9 mouse cellular contexts compared by ENCODE assay signal in genomic region chr2:117450172-117450865, GRCm38 (mm10).
A peak's percentile ranks its signal among the peaks of the same experiment; 100 is the strongest.
DNase-seq lines count a peak whose midpoint lies in the region; ATAC-seq and TF ChIP-seq lines count a peak whose summit lies in the region.
"Had no signal": no experiment of that assay in that cellular context is flagged by ENCODE, and none has a peak within 500 bp of the region (broad histone marks: within the 10 kb centered on the region; RNA-seq: fewer than 3 reads in every experiment).

No protein-coding gene starts in this region.

- H3K9ac ChIP-seq in limb, embryonic 11.5 days (ENCODE audit: low read length), result no peak overlapping the region
- no peak overlapping the region for H3K9ac ChIP-seq in midbrain, embryonic 13.5 days (replicated peaks)
- H3K9ac ChIP-seq: lung, embryonic 15.5 days had no signal

- in situ Hi-C loops in Patski (cut with MboI; ENCODE audit: low pct_unique_long_range_greater_than_20kb), result no loop called here

- POLR2A ChIA-PET in Patski (lab: Charles Lee), result interaction anchor here (0.5 to 0.6 kb wide), 3 partner anchors 169 to 594 kb away, joined by 3 to 4 read pairs (median 4); partner anchors contain the start of gene Fam98b

- H3K36me3 ChIP-seq in limb, embryonic 11.5 days (ENCODE audit: control insufficient read depth, insufficient read depth, low read length), result no peaks in the 10 kb centered on the region
- no peaks in the 10 kb centered on the region for H3K36me3 ChIP-seq in limb, embryonic 10.5 days
- H3K36me3 ChIP-seq in forebrain, embryonic 10.5 days (replicated peaks), result no peaks in the 10 kb centered on the region
- H3K36me3 ChIP-seq in midbrain, embryonic 13.5 days, result no peaks in the 10 kb centered on the region
- H3K36me3 ChIP-seq: lung, embryonic 15.5 days had no signal

- CTCF ChIA-PET in Patski (lab: Charles Lee), result interaction anchor here (0.7 to 1.4 kb wide), 8 partner anchors 10 to 985 kb away, joined by 3 to 5 read pairs (median 3); no protein-coding TSS in a partner anchor

- no peaks in the 10 kb centered on the region for H3K4me1 ChIP-seq in limb, embryonic 11.5 days (ENCODE audit: control insufficient read depth, insufficient read depth, low read length)
- H3K4me1 ChIP-seq in limb, embryonic 10.5 days, result no peaks in the 10 kb centered on the region
- H3K4me1 ChIP-seq in forebrain, embryonic 10.5 days, result no peaks in the 10 kb centered on the region; the same call in 1 of the 2 replicates
- H3K4me1 ChIP-seq in midbrain, embryonic 13.5 days (replicated peaks), result no peaks in the 10 kb centered on the region
- H3K4me1 ChIP-seq: lung, embryonic 15.5 days had no signal

- H3K4me3 ChIP-seq in limb, embryonic 11.5 days (ENCODE audit: low read depth, low read length), result no peak overlapping the region
- no peak overlapping the region for H3K4me3 ChIP-seq in limb, embryonic 10.5 days
- no peak overlapping the region for H3K4me3 ChIP-seq in forebrain, embryonic 10.5 days
- no peak overlapping the region for H3K4me3 ChIP-seq in midbrain, embryonic 13.5 days (replicated peaks)
- H3K4me3 ChIP-seq: lung, embryonic 15.5 days had no signal

- peak; percentile 77 for TF ChIP-seq CTCF in Patski (IDR thresholded peaks at IDR 0.05)

- ATAC-seq in limb, embryonic 11.5 days (ENCODE audit: insufficient number of reproducible peaks, low FRiP score, low TSS enrichment, low read depth), result no peak
- ATAC-seq in Patski, result no peak
- peak; percentile 87 for ATAC-seq in midbrain, embryonic 13.5 days

- H3K4me2 ChIP-seq in limb, embryonic 11.5 days (ENCODE audit: low read depth, severe bottlenecking), result no peak overlapping the region
- no peak overlapping the region for H3K4me2 ChIP-seq in midbrain, embryonic 13.5 days (replicated peaks)
- H3K4me2 ChIP-seq: lung, embryonic 15.5 days had no signal

- DNase-seq in limb, embryonic 11.5 days (ENCODE audit: low spot score), result peak; percentile 44
- no peak for DNase-seq in limb, embryonic 10.5 days (ENCODE audit: low spot score)
- no peak for DNase-seq in Patski (ENCODE audit: low read depth, low spot score)
- peak; percentile 19 for DNase-seq in forebrain, embryonic 10.5 days (ENCODE audit: extremely low spot score, low spot score)
- peak; percentile 32 to 69 for DNase-seq in kidney, postnatal 36 days
- peak; percentile 83 for DNase-seq in thymus, postnatal 14 days
- no peak for DNase-seq in heart, adult 8-10 months (ENCODE audit: low spot score)

- no peak overlapping the region for H3K27ac ChIP-seq in limb, embryonic 11.5 days (replicated peaks; ENCODE audit: low read depth, low read length)
- no peak overlapping the region for H3K27ac ChIP-seq in limb, embryonic 10.5 days
- no peak overlapping the region for H3K27ac ChIP-seq in forebrain, embryonic 10.5 days
- H3K27ac ChIP-seq in midbrain, embryonic 13.5 days, result no peak overlapping the region
- H3K27ac ChIP-seq: lung, embryonic 15.5 days had no signal

- no peaks in the 10 kb centered on the region for H3K9me3 ChIP-seq in limb, embryonic 11.5 days (ENCODE audit: control insufficient read depth, low read length)
- no peaks in the 10 kb centered on the region for H3K9me3 ChIP-seq in limb, embryonic 10.5 days (replicated peaks)
- no peaks in the 10 kb centered on the region for H3K9me3 ChIP-seq in forebrain, embryonic 10.5 days
- no peaks in the 10 kb centered on the region for H3K9me3 ChIP-seq in midbrain, embryonic 13.5 days
- H3K9me3 ChIP-seq: lung, embryonic 15.5 days had no signal

- H3K27me3 ChIP-seq in limb, embryonic 11.5 days (ENCODE audit: control insufficient read depth, insufficient read depth, low read length), result no peaks in the 10 kb centered on the region
- H3K27me3 ChIP-seq in limb, embryonic 10.5 days (ENCODE audit: low read depth, poor library complexity, severe bottlenecking), result no peaks in the 10 kb centered on the region
- no peaks in the 10 kb centered on the region for H3K27me3 ChIP-seq in Patski
- H3K27me3 ChIP-seq in forebrain, embryonic 10.5 days (ENCODE audit: poor library complexity, severe bottlenecking), result no peaks in the 10 kb centered on the region
- H3K27me3 ChIP-seq in midbrain, embryonic 13.5 days, result 0 out of 2 replicates have a peak, but pooled peaks cover 3% of the 10 kb centered on the region
- H3K27me3 ChIP-seq: lung, embryonic 15.5 days had no signal

- 65% methylated on average over 7 of the region's 7 CpGs for WGBS in limb, embryonic 11.5 days
- WGBS in limb, embryonic 10.5 days, result 63% methylated on average over 7 of the region's 7 CpGs
- WGBS in forebrain, embryonic 10.5 days, result 66% methylated on average over 7 of the region's 7 CpGs
- 66% methylated on average over 7 of the region's 7 CpGs for WGBS in midbrain, embryonic 13.5 days

Comparison
In these comparisons a context has a peak if more than half of its experiments do, and no peak if none do; other contexts are left out.
1. DNase-seq: peak in limb, embryonic 11.5 days (single experiment), forebrain, embryonic 10.5 days (single experiment), kidney, postnatal 36 days (2 of 2) and thymus, postnatal 14 days (single experiment); none in limb, embryonic 10.5 days (single experiment), Patski (single experiment) and heart, adult 8-10 months (single experiment).